Mouse (Mus musculus) limb, embryonic 14.5 days (tissue): ENCODE data around the gene Irak2. TPM values are rescaled to one million over a fixed set of nuclear protein-coding genes. Genes with fewer than 3 reads are reported as not detected.
A peak's percentile ranks its signal among the peaks of the same experiment; 100 is the strongest.

Experiments
- ATAC-seq: fragments of 200-750 bp; cut with Nextera tagmentation; 2 replicates; pipeline ENCODE4 v1.8.0; 2017; ENCODE audit warnings: low read depth, moderate number of reproducible peaks, moderate TSS enrichment; ENCODE audit not compliant: low FRiP score
- DNase-seq: peaks from one replicate; pipeline ENCODE4 v3.0.0-alpha.2; 2015; ENCODE audit warnings: low spot score
- H3K27ac ChIP-seq: fragments of 300-500 bp; sonication (generic); replicated peaks from 2 replicates; pipeline ENCODE4 v1.5.1; 2014; ENCODE audit warnings: low read depth, mild to moderate bottlenecking, low read length, moderate library complexity, mixed read lengths
- H3K27me3 ChIP-seq: fragments of 300-500 bp; sonication (generic); 2 replicates; pipeline ENCODE4 v1.6.1; 2014; ENCODE audit warnings: low read length, mixed read lengths; ENCODE audit not compliant: control insufficient read depth, insufficient read depth
- H3K36me3 ChIP-seq: fragments of 300-500 bp; sonication (generic); 2 replicates; pipeline ENCODE4 v1.6.1; 2014; ENCODE audit warnings: mild to moderate bottlenecking, low read length, moderate library complexity, mixed read lengths; ENCODE audit not compliant: control insufficient read depth, insufficient read depth
- H3K4me1 ChIP-seq: fragments of 300-500 bp; sonication (generic); 2 replicates; pipeline ENCODE4 v1.6.1; 2014; ENCODE audit warnings: antibody characterized with exemption, low read length, mixed read lengths; ENCODE audit not compliant: control insufficient read depth, insufficient read depth
- H3K4me2 ChIP-seq: fragments of 300-500 bp; sonication (generic); replicated peaks from 2 replicates; pipeline ENCODE4 v1.6.1; 2014; ENCODE audit warnings: low read depth, mild to moderate bottlenecking, low read length, moderate library complexity; ENCODE audit not compliant: severe bottlenecking
- H3K4me3 ChIP-seq: fragments of 300-500 bp; sonication (generic); replicated peaks from 2 replicates; pipeline ENCODE4 v1.5.1; 2014; ENCODE audit warnings: low read length
- H3K9ac ChIP-seq: fragments of 300-500 bp; sonication (generic); 2 replicates; pipeline ENCODE4 v1.6.1; 2014; ENCODE audit warnings: mild to moderate bottlenecking, low read depth, low read length, moderate library complexity; ENCODE audit not compliant: severe bottlenecking
- H3K9me3 ChIP-seq: fragments of 300-500 bp; sonication (generic); 2 replicates; pipeline ENCODE4 v1.6.1; 2016; ENCODE audit warnings: low read length; ENCODE audit not compliant: control insufficient read depth
- POLR2A ChIP-seq: fragments of 200-500 bp; IDR thresholded peaks from 2 replicates; pipeline ENCODE4 v1.8.0; 2012; ENCODE audit warnings: inconsistent platforms, mild to moderate bottlenecking, moderate library complexity, borderline replicate concordance; ENCODE audit not compliant: insufficient read depth, insufficient read length; ENCODE audit errors: extremely low read depth
- WGBS: fragments of 180-500 bp; shearing (Covaris S2); extraction: QIAGEN DNeasy Blood & Tissue Kit; methylation state at CpG from one replicate; pipeline ENCODE4 v1.1.7; 2014; 5-methylcytosine and 5-hydroxymethylcytosine counted together
- polyA plus RNA-seq, 2 experiments: library from polyadenylated mRNA; depleted of rRNA in 1 of 2; stranded (reverse) in 1 of 2; unstranded in 1 of 2; fragments of >200 nt; fragmentation: Nextera tagmentation in 1 of 2; extraction: Ambion mirVana in 1 of 2; gene quantifications; 2 replicates each; pipeline versions ENCODE4 v1.2.1 to v1.2.3; 2012 to 2014

Irak2 gene
- polyA plus RNA-seq, 2 experiments: 3.3 to 9.0 TPM

DNA sequence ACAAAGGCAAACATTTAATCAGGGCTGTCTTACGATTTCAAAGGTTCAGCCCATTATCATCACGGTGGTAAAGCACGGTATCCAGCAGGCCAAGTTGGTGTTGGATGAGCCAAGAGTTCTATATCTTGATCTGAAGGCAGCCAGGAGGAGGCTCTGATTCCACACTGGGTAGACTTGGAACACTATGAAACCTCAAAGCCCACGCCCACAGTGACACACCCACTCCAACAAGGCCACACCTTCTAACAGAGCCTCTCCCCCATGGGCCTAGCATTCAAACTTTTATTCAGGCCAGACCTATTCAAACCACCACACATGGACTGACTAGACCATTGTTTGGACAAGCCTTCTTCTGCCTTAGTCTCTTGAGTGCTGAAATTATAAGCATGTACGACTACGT, 35.4 kb upstream of the Irak2 start:
- no peak for TF ChIP-seq POLR2A
- Histone ChIP-seq H3K4me2 (no peak overlapping the region), H3K9me3 (no peaks in the 10 kb centered on the region), H3K27me3 (no peaks in the 10 kb centered on the region), H3K36me3 (0 out of 2 replicates have a peak, but pooled peaks cover 5% of the 10 kb centered on the region), H3K4me1 (peaks cover 14% of the 10 kb centered on the region), H3K27ac (no peak overlapping the region), H3K4me3 (no peak overlapping the region), H3K9ac (no peak overlapping the region)
- DNase-seq: no peak
- ATAC-seq: no peak
- 85% methylated on average over 6 of the region's 6 CpGs for WGBS

DNA sequence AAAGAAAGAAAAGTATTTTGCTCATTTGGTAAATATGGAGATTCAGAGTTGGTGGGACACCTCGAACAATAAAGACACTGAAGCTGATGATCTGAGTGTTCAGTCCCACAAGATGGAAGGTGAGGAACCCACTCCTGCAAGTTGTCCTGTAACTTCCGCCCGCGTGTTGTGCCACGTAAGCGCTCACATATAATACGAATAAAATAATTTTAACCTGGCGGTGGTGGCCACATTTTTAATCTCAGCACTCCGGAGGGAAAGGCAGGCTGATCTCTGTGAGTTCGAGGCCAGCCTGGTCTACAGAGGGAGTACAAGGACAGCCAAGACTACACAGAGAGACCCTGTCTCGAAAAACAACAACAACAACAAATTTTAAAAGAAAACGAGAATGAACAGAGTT, 34.3 kb upstream of the Irak2 start:
- Histone ChIP-seq H3K4me3 (peak overlapping the region; percentile 92), H3K27me3 (no peaks in the 10 kb centered on the region), H3K27ac (no peak overlapping the region), H3K9me3 (no peaks in the 10 kb centered on the region), H3K4me1 (peaks cover 14% of the 10 kb centered on the region), H3K36me3 (0 out of 2 replicates have a peak, but pooled peaks cover 8% of the 10 kb centered on the region), H3K4me2 (peak overlapping the region; percentile 72), H3K9ac (peak overlapping the region; percentile 90)
- DNase-seq (no peak), ATAC-seq (no peak)
- no peak for TF ChIP-seq POLR2A
- 54% methylated on average over 12 of the region's 12 CpGs for WGBS

DNA sequence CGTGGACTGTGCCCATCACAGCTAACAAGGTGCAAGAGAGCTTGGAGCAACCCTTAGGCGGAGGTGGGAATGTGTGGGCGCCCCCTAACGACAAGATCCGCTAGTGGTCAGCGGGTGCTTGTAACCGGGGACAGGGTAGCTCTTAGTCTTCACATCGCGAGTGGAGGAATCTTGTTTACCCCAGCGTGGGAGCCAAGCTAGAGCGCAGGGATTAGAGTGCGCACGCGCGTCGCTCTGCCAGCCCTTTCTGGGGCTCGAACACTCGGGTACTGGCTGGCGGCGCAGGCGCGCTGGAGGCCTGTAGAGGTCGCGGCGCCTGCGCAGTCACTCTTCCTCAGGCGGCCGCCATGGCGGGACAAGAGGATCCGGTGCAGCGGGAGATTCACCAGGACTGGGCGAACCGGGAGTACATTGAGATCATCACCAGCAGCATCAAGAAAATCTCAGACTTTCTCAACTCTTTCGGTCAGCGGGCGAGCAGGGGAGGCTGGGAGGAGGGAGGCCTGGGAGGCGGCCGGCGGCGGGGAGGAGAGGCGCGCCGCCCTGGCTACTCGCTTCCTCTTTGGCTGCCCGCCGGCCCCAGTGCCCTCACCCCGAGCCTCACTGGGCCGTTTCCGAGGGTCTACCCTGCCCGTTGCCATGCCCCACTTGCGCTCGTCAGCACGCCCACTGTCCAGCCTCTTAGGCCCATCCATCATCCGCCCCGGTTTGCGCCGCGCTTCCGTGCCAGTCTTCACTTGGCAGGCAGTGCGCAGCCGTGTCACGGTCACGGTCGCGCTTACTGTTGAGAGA, 33.6 kb upstream of the Irak2 start, which contains the start of gene Brk1:
Gene Brk1, plus strand, starts transcription at position 341 of the 792 bp plus-strand sequence.
- peak; percentile 94 for ATAC-seq
- H3K9ac ChIP-seq: peak within 1 kb of the TSS; percentile 90
- peak; percentile 60; the same call in 1 of the 2 replicates for TF ChIP-seq POLR2A
- peak within 1 kb of the TSS; percentile 72 for H3K4me2 ChIP-seq
- H3K4me3 ChIP-seq: peak within 1 kb of the TSS; percentile 92
- 0 out of 2 replicates have a peak, but pooled peaks cover 8% of the 10 kb centered on the region for H3K36me3 ChIP-seq
- 2% methylated on average over 54 of the region's 65 CpGs for WGBS
- peak; percentile 92 for DNase-seq
- H3K4me1 ChIP-seq: peaks cover 14% of the 10 kb centered on the region
- H3K27me3 ChIP-seq: no peaks in the 10 kb centered on the region
- no peaks in the 10 kb centered on the region for H3K9me3 ChIP-seq
- peak within 1 kb of the TSS; percentile 74 for H3K27ac ChIP-seq

DNA sequence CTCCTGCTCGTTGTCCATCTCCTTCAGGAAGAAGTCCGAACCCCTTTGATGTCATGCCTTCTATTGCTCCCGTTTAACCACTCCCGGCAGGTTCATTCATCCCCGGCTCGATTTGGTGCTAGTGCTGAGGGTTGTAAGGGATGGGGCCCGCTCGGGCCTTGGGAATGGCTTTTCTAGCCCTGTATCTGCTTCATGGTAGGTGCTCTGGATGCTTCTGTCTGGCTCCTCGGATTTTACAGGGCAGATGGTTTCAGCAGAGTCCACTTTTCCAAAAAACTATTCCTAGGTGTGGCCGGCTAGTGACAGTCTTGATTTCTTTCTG, 33.1 kb upstream of the Irak2 start:
- peak overlapping the region; percentile 72 for H3K4me2 ChIP-seq
- peaks cover 14% of the 10 kb centered on the region for H3K4me1 ChIP-seq
- WGBS: 3% methylated on average over 10 of the region's 10 CpGs
- DNase-seq (no peak), ATAC-seq (no peak)
- no peaks in the 10 kb centered on the region for H3K27me3 ChIP-seq
- H3K9me3 ChIP-seq: no peaks in the 10 kb centered on the region
- peak overlapping the region; percentile 90 for H3K9ac ChIP-seq
- peak overlapping the region; percentile 92 for H3K4me3 ChIP-seq
- peak overlapping the region; percentile 74; the same call in 1 of the 2 replicates for H3K27ac ChIP-seq
- TF ChIP-seq POLR2A: no peak
- peaks cover 12% of the 10 kb centered on the region for H3K36me3 ChIP-seq

DNA sequence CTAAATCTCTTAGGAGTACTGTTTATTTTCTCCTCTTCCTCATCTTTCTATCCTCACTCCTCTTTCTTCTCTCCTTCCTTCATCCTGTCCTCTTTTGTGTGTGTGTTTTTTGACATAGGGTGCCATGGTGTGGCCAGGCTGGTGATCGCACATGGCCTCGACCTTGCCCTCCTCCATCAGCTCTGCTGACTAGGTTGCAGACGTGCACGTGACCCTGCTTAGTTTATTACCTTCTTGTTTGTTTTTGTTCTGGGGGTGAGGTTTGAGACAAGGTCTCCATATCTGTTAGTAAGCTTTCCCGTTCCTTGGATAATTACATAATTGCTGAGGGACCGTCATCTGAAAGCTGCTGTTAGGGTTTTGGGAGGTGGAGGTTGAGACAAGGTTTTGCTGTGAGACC, 29.4 kb upstream of the Irak2 start:
- DNase-seq (no peak), ATAC-seq (no peak)
- H3K9ac ChIP-seq: no peak overlapping the region
- TF ChIP-seq POLR2A: no peak
- no peaks in the 10 kb centered on the region for H3K9me3 ChIP-seq
- H3K4me1 ChIP-seq: peaks cover 14% of the 10 kb centered on the region
- H3K4me2 ChIP-seq: no peak overlapping the region
- no peaks in the 10 kb centered on the region for H3K27me3 ChIP-seq
- WGBS: 74% methylated on average over 6 of the region's 6 CpGs
- no peak overlapping the region for H3K4me3 ChIP-seq
- peaks cover 22% of the 10 kb centered on the region for H3K36me3 ChIP-seq
- H3K27ac ChIP-seq: no peak overlapping the region
